Mouse (Mus musculus): ENCODE data around the gene Ddo. TPM values are rescaled to one million over a fixed set of nuclear protein-coding genes. Genes with fewer than 3 reads are reported as not detected.
A peak's percentile ranks its signal among the peaks of the same experiment; 100 is the strongest.

Gene Ddo
- polyA plus RNA-seq, 1 experiment from 2014 or later, result 0.18 TPM

DNA sequence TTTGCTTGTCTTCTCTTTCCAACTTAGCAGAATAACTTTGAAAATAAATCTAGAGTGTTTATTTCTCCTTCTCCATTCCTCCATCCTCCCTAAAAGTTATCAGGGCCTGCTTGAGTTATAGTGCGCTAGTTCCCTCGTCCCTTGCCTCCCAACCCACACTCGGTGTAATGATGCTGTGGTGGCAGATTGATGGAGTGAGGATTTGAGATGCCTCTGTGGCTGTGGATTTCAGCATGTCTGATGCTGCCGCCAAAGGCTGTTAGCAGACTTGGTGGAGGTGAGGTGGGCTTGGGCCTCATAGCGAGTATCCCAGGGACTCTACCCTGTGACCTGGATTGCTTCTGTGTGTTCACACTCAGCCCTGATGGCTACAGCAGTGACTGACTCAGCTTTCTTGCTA lies 91.1 kb downstream of the Ddo start:
- H3K27me3 ChIP-seq, result no peaks in the 10 kb centered on the region
- H3K4me1 ChIP-seq, result peaks cover 14% of the 10 kb centered on the region
- WGBS, result 87% methylated on average over 5 of the region's 5 CpGs
- no peak overlapping the region for H3K27ac ChIP-seq (replicated peaks)
- no peaks in the 10 kb centered on the region for H3K36me3 ChIP-seq
- no peaks in the 10 kb centered on the region for H3K9me3 ChIP-seq
- no peak overlapping the region for H3K4me3 ChIP-seq
- ATAC-seq (ENCODE audit: low FRiP score, low read depth), result no peak
- H3K9ac ChIP-seq (replicated peaks), result no peak overlapping the region
- no peak overlapping the region for H3K4me2 ChIP-seq (replicated peaks)

DNA sequence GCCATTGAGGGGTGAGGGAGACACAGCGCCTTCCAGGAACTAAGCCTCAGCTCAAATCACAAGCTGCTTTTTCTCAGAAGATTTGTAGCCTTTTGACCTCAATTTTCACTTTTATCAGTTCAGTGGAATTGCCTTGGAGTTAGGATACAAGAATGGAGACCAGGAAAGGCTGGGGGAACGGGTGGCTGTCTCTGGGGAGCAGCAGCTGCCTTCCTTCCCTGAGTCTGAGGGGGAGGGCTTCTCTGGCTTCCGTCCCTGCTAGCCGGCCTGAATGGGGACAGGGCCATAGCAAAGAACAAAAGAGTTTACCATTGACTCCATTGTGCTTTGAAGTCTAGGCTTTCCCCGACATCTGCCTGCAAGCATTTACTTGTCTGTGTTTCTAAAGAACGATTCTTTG lies 94.5 kb downstream of the Ddo start:
- H3K9me3 ChIP-seq, result no peaks in the 10 kb centered on the region
- H3K4me3 ChIP-seq, result no peak overlapping the region
- H3K27me3 ChIP-seq, result no peaks in the 10 kb centered on the region
- 18% methylated on average over 6 of the region's 6 CpGs for WGBS
- peaks cover 24% of the 10 kb centered on the region for H3K4me1 ChIP-seq
- no peak overlapping the region for H3K4me2 ChIP-seq (replicated peaks)
- H3K9ac ChIP-seq (replicated peaks), result no peak overlapping the region
- no peak for ATAC-seq (ENCODE audit: low FRiP score, low read depth)
- no peak overlapping the region; the same call in 1 of the 2 replicates for H3K27ac ChIP-seq (replicated peaks)
- H3K36me3 ChIP-seq, result no peaks in the 10 kb centered on the region

DNA sequence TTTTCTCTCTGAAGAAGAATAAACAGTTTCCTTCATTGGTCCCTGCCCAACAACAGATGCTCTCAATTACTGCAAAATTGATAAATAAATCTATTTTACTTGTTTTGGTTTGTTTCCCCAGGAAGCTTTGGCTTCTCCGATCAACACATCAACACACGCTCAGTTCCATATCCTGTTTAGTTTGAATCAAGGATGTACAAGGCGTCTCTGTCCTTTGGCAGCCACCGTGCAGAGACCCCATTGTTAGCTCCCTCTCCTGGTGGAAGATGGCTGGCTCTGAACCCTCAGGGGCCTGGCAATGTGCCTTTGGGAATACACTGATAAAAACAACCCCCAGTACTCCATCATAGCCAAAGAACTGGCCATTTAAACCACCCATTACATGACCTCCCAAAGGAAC lies 95.3 kb downstream of the Ddo start:
- peaks cover 24% of the 10 kb centered on the region for H3K4me1 ChIP-seq
- H3K4me3 ChIP-seq, result no peak overlapping the region
- ATAC-seq (ENCODE audit: low FRiP score, low read depth), result no peak
- no peak overlapping the region for H3K9ac ChIP-seq (replicated peaks)
- WGBS, result 49% methylated on average over 4 of the region's 4 CpGs
- H3K36me3 ChIP-seq, result no peaks in the 10 kb centered on the region
- H3K27ac ChIP-seq (replicated peaks), result no peak overlapping the region
- H3K27me3 ChIP-seq, result no peaks in the 10 kb centered on the region
- H3K9me3 ChIP-seq, result no peaks in the 10 kb centered on the region
- no peak overlapping the region for H3K4me2 ChIP-seq (replicated peaks)

DNA sequence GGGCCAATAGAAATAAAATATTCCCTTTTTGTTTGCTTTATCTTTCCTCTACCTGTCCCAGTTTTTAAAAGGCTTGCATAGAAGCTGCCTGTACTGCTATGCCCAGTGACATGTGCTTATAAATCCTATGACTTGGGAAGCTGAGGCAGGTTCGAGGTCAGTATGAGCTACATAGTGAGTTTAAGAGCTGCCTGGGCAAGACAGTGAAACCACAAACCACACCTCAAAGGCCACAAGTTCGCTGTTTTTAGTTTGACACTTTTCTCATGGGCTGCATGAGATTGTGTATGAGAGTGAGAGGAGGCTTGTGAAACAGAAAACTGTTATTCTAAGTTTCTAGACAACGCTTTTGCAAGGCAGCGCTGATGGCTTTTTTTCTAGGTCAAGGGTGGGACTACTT lies 95.7 kb downstream of the Ddo start:
- Histone ChIP-seq H3K4me3 (no peak overlapping the region), H3K27me3 (no peaks in the 10 kb centered on the region), H3K9ac (replicated peaks) (no peak overlapping the region), H3K9me3 (no peaks in the 10 kb centered on the region), H3K4me2 (replicated peaks) (no peak overlapping the region), H3K27ac (replicated peaks) (no peak overlapping the region), H3K4me1 (peaks cover 24% of the 10 kb centered on the region), H3K36me3 (no peaks in the 10 kb centered on the region)
- 93% methylated on average over 4 of the region's 4 CpGs for WGBS
- no peak for ATAC-seq (ENCODE audit: low FRiP score, low read depth)

DNA sequence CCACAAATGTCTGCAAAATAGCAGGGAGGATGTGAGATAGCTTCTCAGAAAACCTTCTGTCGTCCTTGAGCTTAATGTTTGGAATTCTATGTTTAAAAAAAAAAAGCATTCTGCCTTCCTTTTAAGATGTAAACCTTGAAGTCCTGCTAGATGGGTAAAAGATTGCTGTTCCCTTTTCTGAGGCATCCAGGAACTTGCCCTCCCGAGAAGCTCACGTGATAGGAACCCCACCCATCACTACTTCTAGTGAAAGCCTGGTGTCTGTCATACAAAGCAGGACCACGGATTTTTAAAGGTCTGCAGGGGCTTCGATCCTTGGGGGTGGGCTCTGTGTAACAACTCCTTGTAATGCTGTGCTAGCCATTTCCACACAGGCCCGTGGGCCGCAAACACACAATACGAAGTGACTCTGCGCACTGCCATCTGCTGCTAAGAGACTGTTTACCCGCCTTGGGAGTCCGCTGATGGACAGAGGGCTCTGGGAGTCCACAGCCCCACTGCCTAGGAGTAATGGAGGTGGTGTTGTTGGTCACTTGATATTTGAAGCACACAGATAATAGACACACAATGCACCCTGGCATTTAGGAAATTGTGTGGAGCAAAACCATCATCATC lies 96.6 kb downstream of the Ddo start:
- H3K27ac ChIP-seq (replicated peaks), result peak overlapping the region; percentile 44

DNA sequence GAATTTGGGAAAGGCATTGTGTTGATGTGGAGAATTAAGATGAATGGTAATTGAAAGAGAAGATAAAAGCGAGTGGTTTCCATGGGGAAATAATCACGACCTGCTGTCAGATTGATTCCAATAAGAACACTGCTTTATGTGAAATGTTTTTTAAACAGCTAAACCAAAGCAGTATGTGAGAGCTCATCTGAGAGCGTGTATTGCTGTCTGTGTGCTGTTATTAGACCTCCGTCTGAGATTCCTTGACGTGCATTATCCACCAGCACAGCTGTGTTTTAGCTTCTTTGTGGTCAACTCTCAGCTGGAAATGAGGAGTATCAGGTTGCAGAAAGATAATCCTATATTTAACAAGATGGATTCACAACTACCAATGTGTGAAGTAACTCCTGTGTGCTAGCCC lies 97.2 kb downstream of the Ddo start:
- H3K9ac ChIP-seq (replicated peaks), result no peak overlapping the region
- H3K27me3 ChIP-seq, result no peaks in the 10 kb centered on the region
- H3K9me3 ChIP-seq, result no peaks in the 10 kb centered on the region
- H3K4me1 ChIP-seq, result peaks cover 24% of the 10 kb centered on the region
- peak; percentile 65; the same call in 1 of the 2 replicates for ATAC-seq (ENCODE audit: low FRiP score, low read depth)
- H3K36me3 ChIP-seq, result no peaks in the 10 kb centered on the region
- peak overlapping the region; percentile 44 for H3K27ac ChIP-seq (replicated peaks)
- H3K4me3 ChIP-seq, result no peak overlapping the region
- H3K4me2 ChIP-seq (replicated peaks), result no peak overlapping the region
- WGBS, result 13% methylated on average over 5 of the region's 5 CpGs

More for the DNA sequence above, 96.6 kb downstream of the Ddo start:
- Histone ChIP-seq H3K27me3 (no peaks in the 10 kb centered on the region), H3K9me3 (no peaks in the 10 kb centered on the region), H3K4me3 (no peak overlapping the region), H3K9ac (replicated peaks) (no peak overlapping the region), H3K4me1 (peaks cover 24% of the 10 kb centered on the region), H3K36me3 (no peaks in the 10 kb centered on the region), H3K4me2 (replicated peaks) (no peak overlapping the region)
- ATAC-seq (ENCODE audit: low FRiP score, low read depth), result 0 out of 2 replicates have a peak, but pooled peaks have one; percentile 61
- WGBS, result 44% methylated on average over 11 of the region's 11 CpGs

DNA sequence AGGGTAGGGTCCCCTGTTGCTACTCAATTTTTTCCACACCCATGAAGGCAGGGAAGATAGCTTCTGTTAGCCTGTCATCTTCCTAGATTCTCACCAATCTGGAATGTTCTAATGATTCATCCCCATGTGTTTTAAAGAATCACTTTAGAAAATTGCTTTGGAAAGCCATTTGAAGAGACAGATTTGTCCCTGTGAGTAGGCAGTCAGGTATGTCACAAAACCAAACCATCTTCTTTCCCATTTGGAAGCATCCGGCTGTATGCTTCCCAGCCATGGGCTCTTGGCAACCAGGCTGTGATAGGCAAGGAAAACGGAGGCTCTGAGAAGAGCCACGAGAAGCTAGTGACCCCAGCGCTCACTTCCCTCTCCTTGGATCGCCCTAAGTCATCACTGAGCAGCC lies 100.4 kb downstream of the Ddo start:
- WGBS, result 86% methylated on average over 5 of the region's 5 CpGs
- Histone ChIP-seq H3K4me1 (peaks cover 10% of the 10 kb centered on the region; the same call in 1 of the 2 replicates), H3K4me2 (replicated peaks) (no peak overlapping the region), H3K27ac (replicated peaks) (no peak overlapping the region), H3K9me3 (no peaks in the 10 kb centered on the region), H3K9ac (replicated peaks) (no peak overlapping the region), H3K36me3 (no peaks in the 10 kb centered on the region), H3K4me3 (no peak overlapping the region), H3K27me3 (no peaks in the 10 kb centered on the region)
- no peak for ATAC-seq (ENCODE audit: low FRiP score, low read depth)

Other genes starting within 250 kb of the Ddo start
- gene Slc22a16, start 59.7 kb upstream of the Ddo start, polyA plus RNA-seq (2016; fragmentation: Nextera tagmentation; extraction: Ambion mirVana), result not detected in 2 replicates
- gene Mettl24, start 53.3 kb downstream of the Ddo start, polyA plus RNA-seq (2016; fragmentation: Nextera tagmentation; extraction: Ambion mirVana), result 0.91 and 1.0 TPM in 2 replicates